Mouse (Mus musculus) lung, postnatal 0 days (tissue): Measurements from ENCODE around the gene Tm4sf4.

Source experiments
- CTCF ChIP-seq: IDR thresholded peaks from 2 replicates; pipeline ENCODE4 v1.5.1; 2016; ENCODE audit warnings: antibody characterized with exemption, mild to moderate bottlenecking
- EP300 ChIP-seq: IDR thresholded peaks from 2 replicates; pipeline ENCODE4 v1.6.1; 2016; ENCODE audit warnings: antibody characterized with exemption, mild to moderate bottlenecking, control low read depth

DNA sequence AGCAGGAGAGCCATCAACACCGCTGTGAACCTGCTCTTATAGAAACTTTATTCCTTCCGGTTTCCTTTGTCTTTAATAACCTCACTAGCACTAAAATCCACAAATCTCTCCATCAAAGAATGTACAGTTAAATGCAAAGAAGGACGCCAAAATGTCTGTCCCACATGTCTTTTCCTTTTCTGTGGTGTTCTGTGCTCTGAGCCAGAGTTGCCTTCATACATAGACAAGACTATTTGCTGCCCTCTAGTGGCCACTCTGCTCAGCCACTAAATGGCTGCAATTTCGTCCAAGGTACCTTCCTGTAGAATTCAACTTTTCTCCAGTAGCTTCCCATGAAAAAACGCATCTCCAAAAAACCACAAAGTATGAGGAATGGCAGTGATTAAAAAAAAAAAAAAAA, 23.3 kb downstream of the Tm4sf4 start:
- TF ChIP-seq CTCF (peak; percentile 90), EP300 (no peak)
